Mouse (Mus musculus): ENCODE data around the gene Pgs1.

Gene Pgs1

GRCm38 (mm10) chr11:117963091-117963793 lies 22.9 kb upstream of the Pgs1 start:
- DNase-seq (ENCODE audit: low spot score in 2 of 2): peak; percentile 80 to 91

- no peak for DNase-seq (ENCODE audit: low spot score in 2 of 2)
Observed at GRCm38 (mm10) chr11:117963872-117964271, 22.2 kb upstream of the Pgs1 start.

- no peak for DNase-seq (ENCODE audit: low spot score in 2 of 2)
Observed at GRCm38 (mm10) chr11:117964294-117964693, 21.8 kb upstream of the Pgs1 start.

- DNase-seq (ENCODE audit: low spot score in 2 of 2): no peak
Observed at GRCm38 (mm10) chr11:117965052-117965451, 21.0 kb upstream of the Pgs1 start.

GRCm38 (mm10) chr11:117965561-117965981 lies 20.5 kb upstream of the Pgs1 start:
- no peak for DNase-seq (ENCODE audit: low spot score in 2 of 2)

GRCm38 (mm10) chr11:117966506-117967100 lies 19.5 kb upstream of the Pgs1 start:
- no peak for DNase-seq (ENCODE audit: low spot score in 2 of 2)

- no peak for DNase-seq (ENCODE audit: low spot score in 2 of 2)
Observed at GRCm38 (mm10) chr11:117967249-117968015, 18.7 kb upstream of the Pgs1 start.

- peak in 1 of 2 experiments; percentile 43 for DNase-seq (ENCODE audit: low spot score in 2 of 2)
Observed at GRCm38 (mm10) chr11:117968016-117968671, 17.9 kb upstream of the Pgs1 start.

GRCm38 (mm10) chr11:117968716-117969099 lies 17.4 kb upstream of the Pgs1 start:
- DNase-seq (ENCODE audit: low spot score in 2 of 2): peak in 1 of 2 experiments; percentile 47

- DNase-seq (ENCODE audit: low spot score in 2 of 2): peak; percentile 69 to 86
Observed at GRCm38 (mm10) chr11:117969100-117969944, 16.8 kb upstream of the Pgs1 start.

- peak; percentile 89 to 95 for DNase-seq (ENCODE audit: low spot score in 2 of 2)
Observed at GRCm38 (mm10) chr11:117969945-117970872, 15.9 kb upstream of the Pgs1 start, which contains the start of gene Socs3. Socs3 (minus strand) TSS chr11:117970047.

- no peak for DNase-seq (ENCODE audit: low spot score in 2 of 2)
Observed at GRCm38 (mm10) chr11:117971100-117971499, 15.0 kb upstream of the Pgs1 start.

GRCm38 (mm10) chr11:117971646-117972242 lies 14.3 kb upstream of the Pgs1 start:
- DNase-seq (ENCODE audit: low spot score in 2 of 2): no peak

- DNase-seq (ENCODE audit: low spot score in 2 of 2): no peak
Observed at GRCm38 (mm10) chr11:117972656-117973558, 13.2 kb upstream of the Pgs1 start.

- no peak for DNase-seq (ENCODE audit: low spot score in 2 of 2)
Observed at GRCm38 (mm10) chr11:117973569-117973968, 12.5 kb upstream of the Pgs1 start.

GRCm38 (mm10) chr11:117974327-117975125 lies 11.6 kb upstream of the Pgs1 start:
- no peak for DNase-seq (ENCODE audit: low spot score in 2 of 2)

- no peak for DNase-seq (ENCODE audit: low spot score in 2 of 2)
Observed at GRCm38 (mm10) chr11:117975211-117975967, 10.7 kb upstream of the Pgs1 start.
